Mouse (Mus musculus) spleen, postnatal 4 days (tissue): ENCODE measurements around the gene Phlpp1.
A peak's percentile ranks its signal among the peaks of the same experiment; 100 is the strongest.

ENCODE experiments used
- DNase-seq, 2 experiments: peaks; one replicate each; pipeline ENCODE4 v3.0.0; 2022; ENCODE audit warnings: low spot score in 2 of 2

Gene Phlpp1

GRCm38 (mm10) chr1:106164111-106164510, 7.4 kb upstream of the Phlpp1 start:
- no peak for DNase-seq

DNA sequence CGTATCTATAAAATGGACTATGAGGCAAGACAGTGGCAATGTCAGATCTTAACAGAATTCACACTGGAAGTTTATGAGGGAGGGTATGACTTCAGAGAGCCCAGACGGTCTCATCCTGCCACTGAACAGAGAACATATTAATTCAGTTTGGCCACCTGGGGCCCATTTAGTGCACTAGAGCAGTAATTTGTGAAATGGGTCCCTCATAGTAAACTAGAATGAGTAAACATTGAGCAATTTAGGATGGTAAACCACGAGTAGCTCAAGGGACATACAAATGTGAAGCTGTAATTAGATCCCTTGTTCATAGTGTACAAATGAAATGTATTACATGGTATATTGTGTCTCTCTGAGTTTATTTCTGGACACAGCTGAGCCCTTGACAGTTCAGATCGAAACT, 3.6 kb upstream of the Phlpp1 start:
- no peak for DNase-seq

- no peak for DNase-seq
Measured at GRCm38 (mm10) chr1:106168801-106169200, 2.8 kb upstream of the Phlpp1 start.

DNA sequence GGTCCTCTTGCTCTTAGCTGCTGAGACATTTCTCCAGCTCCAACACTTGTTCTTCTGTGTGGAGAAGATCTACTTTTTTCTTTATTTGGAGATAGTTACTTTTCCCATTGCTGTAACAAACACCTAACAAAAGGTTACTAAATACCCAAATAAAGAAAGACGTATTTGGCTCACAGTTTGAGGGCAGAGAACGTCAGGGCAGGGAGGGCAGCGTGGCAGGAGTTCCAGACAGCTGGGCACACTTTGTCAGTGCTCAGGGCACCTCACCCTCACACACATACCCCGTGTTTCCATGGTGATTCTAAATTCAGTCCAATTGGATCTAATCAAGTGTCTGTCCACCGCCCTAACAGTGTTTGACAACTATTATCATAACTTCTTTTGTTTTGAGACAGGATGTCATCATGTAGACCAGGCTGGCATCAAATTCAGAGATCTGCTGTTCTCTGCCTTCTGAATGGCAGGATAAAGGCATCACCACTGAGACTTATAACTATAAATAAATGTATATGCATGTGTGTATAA, 1.7 kb upstream of the Phlpp1 start:
- no peak for DNase-seq

GRCm38 (mm10) chr1:106172301-106172930, 864 bp downstream of the Phlpp1 start:
- DNase-seq = peak; percentile 43 to 83

DNA sequence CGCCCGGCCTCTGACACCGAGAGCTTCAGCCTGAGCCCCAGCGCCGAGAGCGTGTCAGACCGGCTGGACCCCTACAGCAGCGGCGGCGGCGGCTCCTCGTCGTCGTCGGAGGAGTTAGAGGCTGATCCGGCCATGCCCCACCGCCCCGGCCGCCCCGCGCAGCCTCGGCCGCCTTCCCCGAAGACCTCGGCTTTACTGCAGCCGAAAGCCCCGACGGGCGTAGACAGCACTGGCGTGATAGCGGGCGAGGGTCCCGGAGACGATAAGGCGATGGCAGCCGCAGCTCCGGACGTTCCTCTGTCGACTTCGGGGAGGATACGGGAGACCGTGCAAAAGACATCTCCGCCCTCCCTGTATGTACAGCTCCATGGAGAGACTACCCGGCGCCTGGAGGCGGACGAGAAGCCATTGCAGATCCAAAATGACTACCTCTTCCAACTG, 1.4 kb downstream of the Phlpp1 start:
- DNase-seq = peak; percentile 33 to 81

DNA sequence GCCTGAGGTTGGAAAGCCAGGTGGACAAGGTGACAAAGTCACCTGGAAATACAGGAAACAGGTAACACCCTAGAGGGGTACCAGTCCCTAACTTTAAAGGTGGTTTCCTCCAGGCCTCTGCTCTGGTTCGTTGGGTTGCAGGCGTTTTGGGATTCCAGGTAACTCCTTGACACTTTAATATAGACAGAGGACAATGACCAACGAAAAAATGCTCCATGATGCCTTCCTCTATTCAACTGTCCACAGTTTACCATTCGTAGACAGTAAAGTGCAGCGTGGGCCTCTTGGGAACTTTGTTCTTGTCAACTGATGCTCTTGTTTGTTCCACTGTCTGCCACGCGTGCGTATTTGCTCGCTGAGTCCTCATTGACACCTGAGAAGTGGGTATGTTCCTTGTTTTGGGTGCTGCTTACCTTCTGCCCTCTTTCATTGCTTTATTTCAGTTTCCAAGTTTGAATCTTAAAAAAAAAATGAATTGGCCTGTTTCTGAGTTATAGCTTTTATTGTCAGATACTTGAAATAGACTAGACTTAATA, 2.1 kb downstream of the Phlpp1 start:
- no peak for DNase-seq

- no peak for DNase-seq
Measured at GRCm38 (mm10) chr1:106174598-106174997, 3.0 kb downstream of the Phlpp1 start.

GRCm38 (mm10) chr1:106175360-106175759, 3.8 kb downstream of the Phlpp1 start:
- DNase-seq = no peak

- DNase-seq = no peak
Measured at GRCm38 (mm10) chr1:106176791-106177190, 5.2 kb downstream of the Phlpp1 start.

- DNase-seq = no peak
Measured at GRCm38 (mm10) chr1:106177868-106178790, 6.6 kb downstream of the Phlpp1 start.

DNA sequence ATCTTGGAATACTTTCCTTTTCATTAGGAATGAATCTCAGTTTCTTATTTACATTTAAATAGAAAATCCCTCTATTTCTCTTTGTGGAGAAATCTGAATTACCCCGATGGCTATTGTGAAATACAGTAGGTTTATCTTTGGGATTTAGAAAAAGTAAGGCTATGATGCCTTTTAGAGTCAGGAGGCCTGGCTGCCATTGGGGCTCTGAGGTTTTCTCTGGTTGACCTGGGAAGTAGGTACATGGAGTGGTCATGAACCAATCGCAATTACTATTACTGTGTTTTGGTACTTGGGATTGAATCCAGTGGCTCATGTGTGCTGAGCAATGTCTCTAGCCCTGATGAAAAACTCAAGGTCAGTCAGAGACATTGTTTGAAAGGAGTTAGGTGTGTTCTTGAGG, 12.1 kb downstream of the Phlpp1 start:
- DNase-seq = no peak

GRCm38 (mm10) chr1:106184780-106185460, 13.4 kb downstream of the Phlpp1 start:
- no peak for DNase-seq

GRCm38 (mm10) chr1:106185461-106185924, 13.9 kb downstream of the Phlpp1 start:
- DNase-seq = no peak

- no peak for DNase-seq
Measured at GRCm38 (mm10) chr1:106186062-106186461, 14.5 kb downstream of the Phlpp1 start.

- no peak for DNase-seq
Measured at GRCm38 (mm10) chr1:106187480-106187879, 15.9 kb downstream of the Phlpp1 start.

DNA sequence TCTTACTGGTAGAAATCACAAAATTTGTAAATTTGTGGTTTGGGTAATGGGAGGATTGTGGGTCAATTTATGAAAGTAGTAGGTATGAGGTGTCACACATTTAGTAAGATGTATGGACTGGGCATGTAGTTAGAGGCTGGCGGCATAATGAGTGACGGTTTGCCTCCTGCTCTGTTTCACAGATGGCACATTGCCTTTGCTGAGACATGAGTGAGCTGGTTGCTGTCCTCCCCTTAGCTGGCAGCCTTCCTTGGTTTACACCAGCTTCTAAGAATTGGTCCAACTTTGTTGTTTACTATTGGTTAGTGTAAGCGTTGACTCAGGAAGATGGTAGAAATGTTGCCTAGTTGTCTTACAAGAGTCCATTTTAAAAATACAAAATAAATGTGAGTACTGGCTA, 17.2 kb downstream of the Phlpp1 start:
- DNase-seq = no peak

DNA sequence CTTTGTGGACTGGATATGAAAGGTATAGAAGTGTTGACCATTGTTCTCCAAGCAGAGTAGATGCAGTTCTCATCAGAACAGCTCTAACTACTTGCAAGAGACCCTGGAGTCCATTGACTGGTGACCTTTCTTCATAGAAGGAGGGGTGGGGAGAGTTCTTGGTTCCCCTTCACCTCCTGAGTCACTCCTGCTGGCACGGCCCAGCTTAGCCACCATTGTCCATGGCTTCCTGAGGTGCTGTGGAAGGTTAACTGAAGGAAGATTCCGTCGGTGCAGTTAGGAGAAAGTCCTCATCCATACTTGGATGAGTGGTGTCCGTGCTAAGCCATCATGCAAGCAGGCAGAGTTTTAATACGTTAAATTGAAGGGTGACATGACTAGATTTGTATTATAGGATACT, 17.8 kb downstream of the Phlpp1 start:
- DNase-seq = no peak

GRCm38 (mm10) chr1:106190695-106191094, 19.1 kb downstream of the Phlpp1 start:
- no peak for DNase-seq

DNA sequence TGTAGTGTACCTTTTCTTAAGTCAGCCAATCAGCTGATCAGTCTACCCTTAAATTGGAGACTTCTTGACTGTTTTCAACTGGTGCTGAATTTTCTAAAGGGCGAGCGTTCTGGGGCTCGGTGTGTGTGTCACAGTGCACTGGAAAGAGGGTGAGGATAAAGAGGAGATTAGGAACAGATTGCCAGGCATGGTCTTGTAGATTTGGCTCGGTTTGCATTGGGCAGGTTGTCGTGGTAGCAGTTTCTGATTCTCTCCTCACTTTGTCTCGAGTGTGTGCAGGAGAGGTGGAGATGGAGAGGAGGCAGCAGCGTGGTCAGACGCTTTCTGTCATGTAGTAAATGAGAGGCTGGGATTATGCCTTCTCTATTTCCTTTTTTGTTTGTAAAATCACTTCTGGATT, 20.3 kb downstream of the Phlpp1 start:
- DNase-seq = no peak

GRCm38 (mm10) chr1:106192864-106193470, 21.4 kb downstream of the Phlpp1 start:
- DNase-seq = no peak
